Mouse (Mus musculus): ENCODE measurements around the gene Lonp1.

Lonp1 gene

GRCm38 (mm10) chr17:56592553-56592952 lies 34.1 kb downstream of the Lonp1 start:
- no peak for DNase-seq (ENCODE audit: low spot score in 2 of 2)

- DNase-seq (ENCODE audit: low spot score in 2 of 2): no peak
Observed at GRCm38 (mm10) chr17:56588921-56589320, 37.8 kb downstream of the Lonp1 start.

- no peak for DNase-seq (ENCODE audit: low spot score in 2 of 2)
Observed at GRCm38 (mm10) chr17:56587773-56588172, 38.9 kb downstream of the Lonp1 start.

GRCm38 (mm10) chr17:56585171-56585821 lies 41.4 kb downstream of the Lonp1 start:
- peak; percentile 34 to 37 for DNase-seq (ENCODE audit: low spot score in 2 of 2)

GRCm38 (mm10) chr17:56584257-56585130 lies 42.2 kb downstream of the Lonp1 start, which contains the start of the genes Safb2 and Safb:
TSS of gene Safb2 (minus strand) at chr17:56584585.
TSS of gene Safb (plus strand) at chr17:56584825.
- peak; percentile 99 for DNase-seq (ENCODE audit: low spot score in 2 of 2)

- DNase-seq (ENCODE audit: low spot score in 2 of 2): peak in 1 of 2 experiments; percentile 34
Observed at GRCm38 (mm10) chr17:56583611-56584256, 43.0 kb downstream of the Lonp1 start.

- DNase-seq (ENCODE audit: low spot score in 2 of 2): no peak
Observed at GRCm38 (mm10) chr17:56583071-56583470, 43.6 kb downstream of the Lonp1 start.

- DNase-seq (ENCODE audit: low spot score in 2 of 2): no peak
Observed at GRCm38 (mm10) chr17:56572939-56573338, 53.7 kb downstream of the Lonp1 start.

GRCm38 (mm10) chr17:56572154-56572553 lies 54.5 kb downstream of the Lonp1 start:
- no peak for DNase-seq (ENCODE audit: low spot score in 2 of 2)

GRCm38 (mm10) chr17:56570287-56570686 lies 56.4 kb downstream of the Lonp1 start:
- no peak for DNase-seq (ENCODE audit: low spot score in 2 of 2)

- DNase-seq (ENCODE audit: low spot score in 2 of 2): no peak
Observed at GRCm38 (mm10) chr17:56567370-56567769, 59.3 kb downstream of the Lonp1 start.

- DNase-seq (ENCODE audit: low spot score in 2 of 2): no peak
Observed at GRCm38 (mm10) chr17:56566918-56567317, 59.8 kb downstream of the Lonp1 start.

GRCm38 (mm10) chr17:56566293-56566692 lies 60.4 kb downstream of the Lonp1 start:
- no peak for DNase-seq (ENCODE audit: low spot score in 2 of 2)

All from right cerebral cortex, postnatal 36 days (tissue).